Mouse (Mus musculus): ENCODE measurements around the gene Tnfaip8l2.
"Not testable (repeated sequence)": the region's sequence is repeated elsewhere in the genome, so short reads cannot be mapped to it uniquely, and the experiment has no call there.

Tnfaip8l2 gene

DNA sequence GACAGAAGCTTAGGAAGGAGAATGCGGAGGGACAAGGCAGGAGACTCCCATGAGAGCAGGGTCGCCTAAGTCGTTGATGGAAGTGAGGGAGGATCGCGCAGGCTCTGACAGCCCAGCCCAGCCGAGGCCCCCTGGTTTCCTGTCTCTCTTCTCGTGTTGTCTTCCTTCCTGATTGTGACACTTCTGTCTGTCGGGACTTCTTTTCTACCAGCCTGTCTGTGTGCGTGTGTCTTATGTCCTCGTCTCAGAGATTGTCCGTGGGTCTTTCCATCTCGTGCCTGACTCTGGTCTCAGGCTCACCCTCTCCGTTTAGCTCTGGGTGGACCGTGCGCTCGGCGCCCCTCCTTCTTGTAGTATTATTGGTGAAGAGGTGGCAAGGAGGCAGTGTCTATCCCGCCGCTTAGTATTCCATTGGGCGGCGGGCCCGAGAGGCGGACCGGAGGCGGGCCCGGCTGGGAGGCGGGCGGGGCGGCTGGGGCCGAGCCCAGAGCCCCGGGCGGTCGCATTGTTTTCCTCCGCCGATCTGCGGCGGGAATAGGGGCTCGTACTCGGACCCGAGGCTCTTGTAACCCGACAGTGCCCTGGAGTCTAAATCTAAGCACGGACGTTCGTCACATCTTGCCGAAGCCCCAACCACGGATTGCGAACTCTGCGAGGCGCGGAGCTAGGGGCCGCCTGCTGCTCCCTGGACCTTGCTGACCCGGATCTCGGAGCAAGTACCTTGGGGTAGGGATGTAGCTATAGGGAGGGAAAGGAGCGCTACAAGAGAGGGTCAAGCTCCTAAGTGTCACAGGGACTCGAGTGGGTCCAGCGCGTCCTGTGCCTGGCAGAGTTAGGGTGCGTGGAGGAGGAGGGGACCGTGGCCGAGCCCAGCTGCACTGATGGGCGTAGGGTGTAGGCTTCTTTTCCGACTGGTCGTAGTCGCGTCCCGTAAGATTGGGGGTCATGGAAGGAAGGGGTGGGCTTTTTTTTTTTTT is 18.1 kb upstream of the Tnfaip8l2 start, which contains the start of gene Sema6c:
Gene Sema6c (plus strand): TSS at position 471 of the 977 bp plus-strand sequence.
- DNase-seq (ENCODE audit: low spot score in 2 of 2) = peak; percentile 86 to 93

DNA sequence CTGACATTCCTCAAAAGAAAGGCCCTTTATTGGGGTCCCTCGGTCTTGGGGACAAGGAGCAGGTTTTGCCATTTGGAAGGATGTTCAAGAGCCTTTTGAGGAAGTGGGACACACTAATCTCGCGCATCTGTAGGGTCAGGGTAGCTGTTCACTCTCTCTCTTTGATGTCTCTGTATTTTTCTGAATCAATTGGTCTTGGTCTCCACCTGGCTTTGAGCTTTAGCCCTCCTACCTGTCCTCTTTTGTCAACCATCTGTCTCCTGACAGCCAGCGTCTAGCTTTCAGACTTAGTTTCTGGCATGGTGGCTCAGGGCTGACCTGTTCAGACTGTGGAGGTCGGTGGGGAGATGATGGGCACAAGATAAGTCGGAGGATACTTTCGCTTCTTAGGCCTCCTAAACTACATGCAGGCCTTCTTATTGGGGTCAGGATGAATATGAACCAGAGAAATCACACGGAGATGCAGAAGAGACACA is 17.4 kb upstream of the Tnfaip8l2 start:
- DNase-seq (ENCODE audit: low spot score in 2 of 2) = no peak

DNA sequence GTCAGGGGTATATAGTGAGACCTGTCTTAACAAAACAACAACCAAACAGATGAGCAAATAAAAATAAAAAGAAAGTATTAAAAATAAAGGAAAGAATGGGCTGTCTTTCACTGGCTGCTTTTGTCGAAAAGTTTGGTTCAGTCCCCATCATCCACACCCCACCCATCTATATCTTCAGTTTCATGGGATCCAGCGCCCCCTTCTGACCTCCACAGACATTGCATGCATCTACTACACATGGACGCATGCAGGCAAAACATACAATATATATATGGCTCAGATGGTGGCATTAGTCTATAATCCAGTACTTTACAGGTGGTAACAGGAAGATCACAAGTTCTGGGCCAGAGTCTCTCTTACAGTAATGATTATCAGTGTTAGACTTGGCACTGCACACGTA is 11.7 kb upstream of the Tnfaip8l2 start:
- DNase-seq (ENCODE audit: low spot score in 2 of 2) = peak; percentile 68 to 85

DNA sequence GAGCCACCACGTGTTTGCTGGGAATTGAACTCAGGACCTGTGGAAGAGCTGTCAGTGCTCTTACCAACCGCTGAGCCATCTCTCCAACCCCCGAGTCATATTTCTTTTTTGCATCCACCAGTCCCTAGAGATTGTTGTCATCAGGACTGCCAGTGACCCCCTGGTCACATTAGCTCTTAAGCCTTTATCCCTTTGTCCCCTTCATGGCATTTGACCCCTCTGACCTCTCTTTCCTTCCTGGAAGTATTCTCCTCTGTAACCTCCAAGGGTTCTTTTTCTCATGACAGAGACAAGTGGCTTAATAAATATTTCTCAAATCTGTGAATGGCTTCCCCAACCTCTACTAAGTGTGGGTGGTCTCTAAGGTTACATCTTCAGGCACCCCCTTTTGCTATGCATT is 5.8 kb upstream of the Tnfaip8l2 start:
- DNase-seq (ENCODE audit: low spot score in 2 of 2) = no peak

DNA sequence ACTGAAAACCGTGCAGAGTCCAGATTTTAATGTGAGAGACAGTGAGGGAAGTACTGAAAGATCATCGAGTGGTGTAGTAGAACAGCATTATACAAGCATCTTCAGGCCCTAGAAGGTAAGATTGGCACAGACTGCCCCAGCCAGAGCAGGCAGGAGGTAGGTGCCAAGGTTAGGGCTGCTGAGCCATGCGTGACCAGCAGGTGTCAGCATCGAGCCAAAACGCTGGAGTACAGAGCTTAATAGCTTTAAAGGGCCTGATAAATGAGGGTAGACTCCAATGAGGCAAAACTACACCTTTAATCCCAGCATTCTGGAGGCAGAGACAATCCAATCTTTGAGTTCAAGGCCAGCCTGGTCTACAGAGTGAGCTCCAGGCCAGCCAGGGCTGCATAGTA is 454 bp upstream of the Tnfaip8l2 start:
- DNase-seq (ENCODE audit: low spot score in 2 of 2) = peak; percentile 89 to 97

DNA sequence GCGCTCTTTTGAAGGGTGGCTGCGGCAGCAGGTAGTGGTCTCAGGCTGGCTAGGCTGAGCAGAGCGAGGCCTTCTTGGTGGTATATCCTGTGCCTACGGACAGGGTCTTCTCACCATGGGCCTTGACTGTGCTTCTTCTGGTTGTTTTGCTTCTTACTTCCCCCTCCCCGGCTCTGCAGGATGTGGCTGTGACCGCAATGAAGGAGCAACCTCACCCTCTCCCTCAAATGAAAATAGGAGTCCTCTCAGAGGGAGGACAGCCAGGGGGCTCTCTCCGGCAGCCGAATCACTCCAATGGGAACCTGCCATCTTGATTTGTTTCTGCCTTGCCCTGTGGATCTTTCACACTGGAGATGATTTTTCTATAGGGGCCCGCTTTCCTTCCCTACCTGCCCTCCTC is 686 bp downstream of the Tnfaip8l2 start:
- DNase-seq (ENCODE audit: low spot score in 2 of 2) = peak; percentile 48 to 74

DNA sequence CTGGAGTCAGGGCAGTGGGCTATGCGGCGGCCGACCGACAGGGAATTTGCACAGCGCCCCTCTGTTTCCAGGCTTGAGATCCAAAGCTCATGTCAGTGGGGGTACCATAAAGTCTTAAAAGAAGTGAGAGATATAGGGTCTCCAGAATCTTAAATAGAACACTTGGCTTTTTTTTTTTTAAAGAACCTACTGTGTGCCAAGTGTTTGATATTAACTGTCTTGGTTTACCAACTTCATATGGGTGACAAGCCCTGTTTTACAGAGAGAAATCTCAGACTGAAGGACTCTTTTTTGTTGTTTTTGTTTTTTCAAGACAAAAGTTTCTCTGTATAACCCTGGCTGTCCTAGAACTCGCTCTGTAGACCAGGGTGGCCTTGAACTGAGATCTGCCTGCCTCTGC is 1.4 kb downstream of the Tnfaip8l2 start:
- DNase-seq (ENCODE audit: low spot score in 2 of 2) = no peak

DNA sequence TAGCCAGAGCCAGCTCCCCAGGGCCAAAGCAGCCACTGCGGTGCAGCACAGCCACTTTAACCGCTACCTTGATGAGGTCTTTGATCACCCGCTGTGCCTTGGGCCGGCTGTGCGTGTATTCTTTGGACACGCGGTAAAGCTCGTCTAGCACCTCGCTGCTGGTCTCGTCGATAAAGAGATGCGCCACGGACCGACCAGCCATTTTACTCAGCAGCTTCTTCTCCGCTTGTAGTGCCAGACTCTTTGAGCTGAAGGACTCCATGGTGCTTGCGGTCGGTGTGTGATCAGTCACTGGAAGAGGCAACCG is 1.9 kb downstream of the Tnfaip8l2 start:
- DNase-seq (ENCODE audit: low spot score in 2 of 2) = no peak

DNA sequence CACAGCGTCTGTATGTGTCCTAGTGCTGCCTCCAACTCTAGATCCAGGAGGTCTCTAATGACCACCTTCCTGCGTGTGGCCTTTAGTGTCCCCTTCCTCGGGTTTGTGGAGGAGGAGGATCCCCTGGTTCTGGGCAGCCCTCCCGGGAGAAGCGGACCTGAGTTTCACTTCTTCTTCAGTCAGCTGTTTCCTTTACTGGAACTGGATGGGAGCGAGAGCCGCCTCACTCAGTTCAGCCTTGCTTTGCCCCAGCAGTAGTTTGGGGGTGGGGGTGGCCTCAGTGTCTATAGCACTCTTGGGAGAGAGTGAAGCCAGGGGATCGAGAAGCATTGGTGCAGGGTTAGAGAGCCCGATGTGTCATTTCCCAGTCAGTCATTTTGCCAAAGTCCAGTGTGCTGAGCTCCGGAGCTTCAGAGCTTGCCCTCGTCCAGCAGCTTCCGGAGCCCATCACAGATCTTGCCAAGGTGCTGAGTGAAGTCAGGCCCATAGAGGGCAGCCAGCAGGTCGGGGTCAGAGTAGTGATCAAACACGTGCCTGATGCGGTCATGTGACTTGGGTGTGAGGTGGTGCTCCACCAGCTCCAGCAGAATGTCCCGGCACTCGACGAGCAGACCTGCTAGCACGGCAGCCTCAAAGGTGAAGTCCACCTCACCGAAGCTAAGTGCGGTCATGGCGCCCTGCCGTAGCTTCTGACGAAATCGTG is 2.4 kb downstream of the Tnfaip8l2 start:
- DNase-seq (ENCODE audit: low spot score in 2 of 2) = peak in 1 of 2 experiments; percentile 67

DNA sequence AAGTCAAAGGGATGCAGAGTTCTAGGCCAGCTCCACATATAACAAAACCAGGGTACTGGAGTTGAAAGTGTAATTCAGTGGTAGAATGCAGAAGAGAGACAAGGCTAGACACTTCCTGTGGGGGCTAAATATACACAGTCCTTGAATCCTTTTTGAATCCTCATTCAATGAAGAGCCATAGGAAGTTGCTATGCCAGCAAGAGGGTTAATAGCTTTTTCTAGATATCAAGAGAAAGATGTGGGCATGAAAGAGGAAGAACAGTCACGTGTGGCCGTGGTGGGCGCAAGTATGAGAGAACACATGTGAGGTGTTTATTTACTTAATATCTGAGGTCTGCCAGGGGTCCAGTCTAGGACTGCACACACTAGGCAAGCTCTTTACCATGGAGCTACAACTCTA is 5.8 kb downstream of the Tnfaip8l2 start:
- DNase-seq (ENCODE audit: low spot score in 2 of 2) = peak in 1 of 2 experiments; percentile 57

DNA sequence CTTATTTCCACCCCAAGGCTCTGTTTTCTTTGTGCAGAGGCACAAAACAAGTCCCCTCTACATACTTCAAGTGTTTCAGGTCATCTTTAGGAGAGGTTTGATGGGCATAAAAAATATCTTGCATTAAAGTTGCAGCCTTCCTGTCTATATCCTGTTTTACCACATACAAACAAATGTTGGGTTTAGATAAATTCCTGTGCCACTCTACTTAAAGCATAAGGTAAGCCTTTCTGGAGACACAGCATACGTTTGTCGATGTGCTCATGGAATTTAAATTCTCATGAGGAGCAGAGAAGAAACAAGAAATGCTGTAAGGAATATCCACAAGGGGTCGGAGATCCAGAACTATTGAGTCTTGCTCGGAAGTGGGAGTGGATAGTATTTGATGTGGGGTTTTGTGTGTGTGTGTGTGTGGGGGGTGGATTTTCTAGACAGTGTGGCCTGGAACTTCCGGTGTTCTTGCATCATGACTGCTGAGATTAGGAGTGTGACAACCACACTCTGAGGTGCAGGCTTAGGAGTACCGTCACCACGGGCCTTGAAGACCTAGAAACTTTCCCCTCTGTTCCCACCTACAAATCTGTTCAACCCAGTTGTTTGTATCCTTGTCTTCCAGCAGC is 6.6 kb downstream of the Tnfaip8l2 start:
- peak in 1 of 2 experiments; percentile 60 for DNase-seq (ENCODE audit: low spot score in 2 of 2)

DNA sequence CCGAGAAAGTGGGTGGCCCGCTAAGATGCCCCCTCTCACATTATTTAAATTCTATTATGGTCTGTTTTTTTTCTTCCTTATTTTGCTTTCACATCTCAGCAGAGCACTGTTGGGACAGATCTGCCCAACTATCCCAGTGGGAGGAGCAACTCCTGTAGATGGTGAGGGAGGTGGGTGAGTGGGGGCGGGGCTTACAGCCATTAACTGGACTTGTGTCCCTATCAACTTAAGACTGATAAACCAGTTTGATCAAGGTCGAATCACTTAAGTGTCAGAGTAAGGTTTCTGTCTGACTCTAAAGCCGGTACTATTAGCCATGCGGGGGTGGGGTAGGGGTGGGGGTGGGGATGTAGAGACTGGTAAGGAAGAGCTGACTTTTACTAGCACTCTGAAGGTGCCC is 7.1 kb downstream of the Tnfaip8l2 start:
- DNase-seq (ENCODE audit: low spot score in 2 of 2) = peak; percentile 69 to 78

DNA sequence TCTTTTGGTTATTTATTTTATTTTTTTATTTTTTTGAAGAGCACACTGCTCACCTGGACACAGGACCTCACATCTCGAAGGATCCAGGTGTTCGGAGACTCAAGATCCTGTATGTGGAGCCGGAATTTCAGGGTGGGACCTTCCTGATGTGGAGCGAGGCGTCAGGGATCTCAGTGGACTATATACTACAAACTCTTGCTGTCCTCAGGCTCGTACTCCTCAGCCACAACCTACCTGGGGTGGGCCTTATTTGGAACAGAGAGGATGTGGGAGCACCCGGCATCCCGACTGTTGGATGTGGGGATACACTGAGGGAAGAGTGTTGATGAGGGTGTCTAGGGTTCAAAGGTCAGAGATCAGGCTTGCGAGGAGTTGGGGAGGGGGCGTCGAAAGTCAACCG is 8.0 kb downstream of the Tnfaip8l2 start:
- not testable (repeated sequence) for DNase-seq (ENCODE audit: low spot score in 2 of 2)

DNA sequence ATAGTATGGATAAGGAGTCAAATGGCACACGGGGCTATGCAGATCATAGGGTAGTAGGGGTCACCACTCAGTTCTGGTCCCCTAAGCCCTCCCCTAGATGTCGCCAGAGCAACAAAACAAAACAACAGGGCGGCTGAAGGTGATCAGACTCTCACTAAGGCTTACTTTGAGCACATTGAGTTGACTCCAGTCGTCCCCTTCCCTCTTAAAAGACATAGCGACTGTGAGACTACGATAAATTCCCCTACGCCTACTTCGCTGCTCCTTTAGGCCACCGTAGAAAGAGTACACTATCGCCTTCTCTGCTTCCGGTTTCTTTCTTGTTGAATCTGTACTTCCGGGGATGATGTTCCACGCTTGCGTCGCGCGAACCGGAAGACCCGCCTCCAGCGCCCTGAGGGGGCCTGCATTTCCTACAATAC is 8.5 kb downstream of the Tnfaip8l2 start, which contains the start of the genes Scnm1 and Lysmd1:
Gene Scnm1 (minus strand): TSS at position 332 of the 422 bp plus-strand sequence.
Gene Lysmd1 (plus strand): TSS at position 409 of the 422 bp plus-strand sequence.
- DNase-seq (ENCODE audit: low spot score in 2 of 2) = peak; percentile 87 to 90

DNA sequence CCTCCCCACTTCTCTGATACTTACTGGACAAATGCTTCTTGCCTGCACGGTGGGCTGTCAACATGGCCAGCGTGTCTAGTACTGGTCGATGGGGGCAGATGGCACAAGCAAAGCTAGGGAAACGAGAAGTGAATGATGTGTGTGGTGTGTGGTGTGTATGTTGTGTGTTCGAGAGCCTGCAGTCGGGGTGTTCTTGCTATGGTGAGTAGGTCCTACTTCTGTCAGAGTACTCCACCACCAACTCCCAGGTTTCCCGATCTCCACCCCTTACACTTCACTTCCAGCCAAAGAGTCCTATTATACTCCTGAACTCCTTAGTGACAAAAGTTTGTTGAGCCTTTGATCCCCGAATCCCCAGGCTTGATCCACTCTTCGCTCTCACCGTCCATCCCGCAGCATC is 9.0 kb downstream of the Tnfaip8l2 start:
- DNase-seq (ENCODE audit: low spot score in 2 of 2) = peak in 1 of 2 experiments; percentile 66

DNA sequence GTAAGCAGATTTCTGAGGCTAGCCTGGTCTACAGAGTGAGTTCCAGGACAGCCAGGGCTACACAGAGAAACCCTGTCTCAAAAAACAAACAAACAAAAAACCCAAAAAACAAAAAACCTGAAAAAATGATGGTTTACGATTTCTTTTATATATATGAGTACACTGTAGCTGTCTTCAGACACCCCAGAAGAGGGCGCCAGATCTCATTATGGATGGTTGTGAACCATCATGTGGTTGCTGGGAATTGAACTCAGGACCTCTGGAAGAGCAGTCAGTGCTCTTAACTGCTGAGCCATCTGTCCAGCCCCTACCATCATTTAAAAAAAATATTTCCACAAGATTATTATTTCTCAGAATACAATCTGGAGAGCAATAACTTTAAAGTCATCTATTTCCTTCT is 9.8 kb downstream of the Tnfaip8l2 start:
- DNase-seq (ENCODE audit: low spot score in 2 of 2) = not testable (repeated sequence)

DNA sequence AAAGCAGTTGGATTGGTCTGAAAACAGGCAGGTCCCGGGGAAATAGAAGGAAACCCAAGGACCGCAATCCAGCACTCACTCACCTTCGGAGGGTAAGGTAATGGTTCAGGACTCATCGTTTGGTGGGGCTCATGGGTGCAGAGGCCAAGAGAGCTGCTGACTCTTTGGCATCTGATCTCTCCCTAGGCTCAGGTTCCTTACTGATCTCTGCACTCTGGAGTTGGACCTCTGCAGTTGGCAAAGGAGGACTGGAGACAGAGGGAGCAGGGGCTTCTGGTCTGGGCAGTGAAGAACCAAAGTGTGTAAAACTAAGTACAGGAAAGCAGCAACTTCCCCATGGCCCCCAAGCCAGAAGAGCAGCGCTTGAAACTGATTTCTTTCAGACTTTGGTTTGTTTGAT is 12.1 kb downstream of the Tnfaip8l2 start:
- no peak for DNase-seq (ENCODE audit: low spot score in 2 of 2)

DNA sequence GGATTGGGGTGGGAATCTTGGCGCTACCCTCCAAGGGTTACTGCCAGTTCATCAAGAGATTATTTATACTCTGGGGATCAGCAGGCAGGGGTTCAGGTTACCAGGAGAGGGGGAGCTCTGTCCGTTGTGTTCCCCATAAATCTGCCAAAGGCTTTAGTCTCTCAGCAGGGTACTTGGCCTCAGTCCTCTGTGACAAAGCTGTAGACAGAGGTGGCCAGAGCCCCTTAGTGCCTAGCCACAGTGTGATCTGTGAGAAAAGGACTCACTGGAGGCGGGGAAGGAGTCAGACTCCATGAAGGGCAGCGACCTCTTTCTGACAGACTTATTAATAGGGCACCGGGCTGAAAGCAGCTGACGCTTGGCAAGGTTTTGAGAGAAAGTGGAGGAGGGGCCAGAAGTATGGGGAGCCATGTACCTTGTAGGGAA is 12.9 kb downstream of the Tnfaip8l2 start:
- no peak for DNase-seq (ENCODE audit: low spot score in 2 of 2)

DNA sequence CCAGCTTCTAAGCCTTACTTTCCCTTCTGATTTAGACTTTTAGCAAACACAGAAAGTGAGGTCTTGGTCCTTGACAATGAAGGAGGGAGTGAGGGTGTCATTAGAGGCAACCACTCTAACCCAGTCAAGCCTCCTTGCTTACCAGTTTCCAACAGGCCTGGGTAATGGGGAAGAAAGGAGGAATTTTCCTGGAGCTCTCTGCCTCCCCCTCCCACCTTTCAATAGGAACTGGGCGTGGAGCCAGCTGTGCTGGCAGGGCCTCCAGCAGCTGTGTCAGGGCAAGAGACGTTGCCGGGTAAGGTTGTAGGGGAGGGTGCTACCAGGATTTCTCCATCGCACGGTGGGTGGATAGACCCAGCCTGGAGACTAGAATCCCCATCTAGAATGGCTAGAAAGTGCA is 17.2 kb downstream of the Tnfaip8l2 start:
- DNase-seq (ENCODE audit: low spot score in 2 of 2) = no peak

DNA sequence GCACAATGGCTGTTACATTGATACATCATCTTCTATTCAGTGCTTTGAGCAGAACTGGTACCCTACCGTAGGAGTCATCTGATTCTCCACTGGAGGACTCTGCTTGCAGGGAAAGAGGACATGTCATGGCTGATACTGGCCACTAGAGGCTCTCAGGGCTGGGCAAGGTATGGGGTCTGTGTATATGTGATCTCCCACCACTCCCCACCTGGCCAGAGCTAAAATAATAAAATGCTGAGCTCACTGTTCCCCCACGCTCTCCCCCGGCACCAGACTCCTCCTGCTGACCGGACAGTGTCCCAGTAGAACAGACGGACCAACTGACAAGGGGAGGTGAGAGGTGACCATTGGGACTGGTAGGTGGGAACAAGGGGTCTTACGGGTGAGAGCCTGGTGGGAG is 17.9 kb downstream of the Tnfaip8l2 start, which contains the start of gene Tmod4:
Gene Tmod4 (plus strand): TSS at position 231 of the 400 bp plus-strand sequence.
- DNase-seq (ENCODE audit: low spot score in 2 of 2) = no peak

DNA sequence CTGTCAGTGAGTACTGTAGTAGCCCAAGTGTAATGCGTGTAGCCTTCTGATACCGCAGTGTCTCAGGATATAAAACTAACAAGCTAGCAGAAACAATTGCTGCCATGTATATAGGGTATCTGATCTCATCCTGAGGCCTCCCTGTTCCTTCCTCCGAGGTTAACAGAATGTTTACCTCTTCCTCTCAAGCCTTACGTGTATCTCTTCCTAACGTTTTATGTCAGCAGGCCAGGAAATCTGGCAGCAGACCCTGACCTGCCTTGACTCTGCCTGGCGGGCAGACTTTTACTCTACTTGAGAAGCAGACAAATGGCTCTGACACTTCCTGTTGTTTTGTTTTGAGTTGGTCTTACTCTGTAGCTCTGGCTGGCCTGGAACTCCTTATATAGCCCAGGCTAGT is 20.6 kb downstream of the Tnfaip8l2 start:
- no peak for DNase-seq (ENCODE audit: low spot score in 2 of 2)

DNA sequence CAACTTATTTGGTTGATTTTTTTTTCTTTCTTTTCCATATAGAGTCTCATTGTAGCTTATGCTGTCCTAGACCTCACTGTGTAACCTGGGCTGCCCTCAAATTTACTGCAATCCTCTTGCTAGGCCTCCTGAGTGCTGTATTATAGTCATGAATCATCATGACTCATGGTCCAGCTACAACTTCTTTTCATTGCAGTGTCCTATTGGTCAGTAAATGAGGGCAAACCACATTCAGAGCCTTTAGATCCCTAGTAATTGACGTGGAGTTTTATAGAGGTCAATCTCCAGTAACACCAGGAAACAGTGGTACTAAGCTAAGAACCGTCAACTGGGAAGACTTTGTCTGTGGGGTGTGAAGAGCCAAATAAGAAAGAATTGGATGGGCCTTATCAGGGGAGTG is 24.4 kb downstream of the Tnfaip8l2 start:
- no peak for DNase-seq (ENCODE audit: low spot score in 2 of 2)

Data from spleen, postnatal 4 days (tissue).